Mouse (Mus musculus): Measurements from ENCODE around the gene A430033K04Rik.

Gene A430033K04Rik

GRCm38 (mm10) chr5:138622645-138623477 is at the start of gene A430033K04Rik:
Gene A430033K04Rik (plus strand): TSS chr5:138622859.
- DNase-seq (ENCODE audit: low spot score) = peak; percentile 97

- DNase-seq (ENCODE audit: low spot score) = no peak
Measured at GRCm38 (mm10) chr5:138587396-138587795, 35.3 kb upstream of the A430033K04Rik start.

GRCm38 (mm10) chr5:138618353-138618752 is 4.3 kb upstream of the A430033K04Rik start:
- DNase-seq (ENCODE audit: low spot score) = peak; percentile 17

GRCm38 (mm10) chr5:138619211-138620128 is 3.2 kb upstream of the A430033K04Rik start, which contains the start of gene Zfp68:
Gene Zfp68 (minus strand): TSS chr5:138619761.
- DNase-seq (ENCODE audit: low spot score) = peak; percentile 99

- DNase-seq (ENCODE audit: low spot score) = no peak
Measured at GRCm38 (mm10) chr5:138620836-138621235, 1.8 kb upstream of the A430033K04Rik start.

- DNase-seq (ENCODE audit: low spot score) = peak; percentile 53
Measured at GRCm38 (mm10) chr5:138623478-138623875, 818 bp downstream of the A430033K04Rik start.

- no peak for DNase-seq (ENCODE audit: low spot score)
Measured at GRCm38 (mm10) chr5:138636486-138636885, 13.8 kb downstream of the A430033K04Rik start.

- DNase-seq (ENCODE audit: low spot score) = no peak
Measured at GRCm38 (mm10) chr5:138641081-138641480, 18.4 kb downstream of the A430033K04Rik start.

- DNase-seq (ENCODE audit: low spot score) = no peak
Measured at GRCm38 (mm10) chr5:138641761-138642160, 19.1 kb downstream of the A430033K04Rik start.

- DNase-seq (ENCODE audit: low spot score) = no peak
Measured at GRCm38 (mm10) chr5:138652911-138653310, 30.3 kb downstream of the A430033K04Rik start.

- DNase-seq (ENCODE audit: low spot score) = peak; percentile 76
Measured at GRCm38 (mm10) chr5:138656477-138657156, 34.0 kb downstream of the A430033K04Rik start.

GRCm38 (mm10) chr5:138657407-138657806 is 34.7 kb downstream of the A430033K04Rik start:
- DNase-seq (ENCODE audit: low spot score) = no peak

- DNase-seq (ENCODE audit: low spot score) = peak; percentile 77
Measured at GRCm38 (mm10) chr5:138657854-138658253, 35.2 kb downstream of the A430033K04Rik start.

GRCm38 (mm10) chr5:138658922-138659321 is 36.3 kb downstream of the A430033K04Rik start:
- DNase-seq (ENCODE audit: low spot score) = peak; percentile 84

GRCm38 (mm10) chr5:138683023-138683766 is 60.5 kb downstream of the A430033K04Rik start:
- no peak for DNase-seq (ENCODE audit: low spot score)

GRCm38 (mm10) chr5:138683821-138684220 is 61.2 kb downstream of the A430033K04Rik start:
- DNase-seq (ENCODE audit: low spot score) = no peak

GRCm38 (mm10) chr5:138687453-138687852 is 64.8 kb downstream of the A430033K04Rik start:
- no peak for DNase-seq (ENCODE audit: low spot score)

- no peak for DNase-seq (ENCODE audit: low spot score)
Measured at GRCm38 (mm10) chr5:138689254-138689653, 66.6 kb downstream of the A430033K04Rik start.

GRCm38 (mm10) chr5:138692936-138693570 is 70.4 kb downstream of the A430033K04Rik start:
- DNase-seq (ENCODE audit: low spot score) = no peak

GRCm38 (mm10) chr5:138694036-138694435 is 71.4 kb downstream of the A430033K04Rik start:
- DNase-seq (ENCODE audit: low spot score) = no peak
